In the genomic region with DNA sequence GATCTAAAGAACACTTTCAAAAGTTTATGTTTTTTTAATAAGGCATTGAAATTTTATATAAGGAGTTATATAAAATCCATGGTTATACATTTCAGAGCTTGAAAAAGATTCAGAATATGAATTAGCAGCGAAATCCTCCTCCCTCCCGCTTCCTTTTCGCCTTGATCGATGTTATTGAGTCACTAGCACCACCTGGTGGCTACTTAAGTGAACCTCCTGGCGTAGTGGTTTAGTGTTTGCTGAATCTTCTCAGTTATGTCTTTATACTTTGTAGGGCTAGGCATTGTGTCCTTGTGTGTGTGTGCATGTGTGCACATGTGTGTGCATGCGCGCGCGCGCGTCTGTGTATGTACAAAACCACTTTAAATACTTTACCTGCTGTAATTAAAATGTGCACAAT, we compare ENCODE assay signal across 8 mouse cellular contexts. TPM values are rescaled to one million over a fixed set of nuclear protein-coding genes. Genes with fewer than 3 reads are reported as not detected.
A peak's percentile ranks its signal among the peaks of the same experiment; 100 is the strongest.
DNase-seq lines count a peak whose midpoint lies in the region; ATAC-seq and TF ChIP-seq lines count a peak whose summit lies in the region.
"Had no signal": no experiment of that assay in that cellular context is flagged by ENCODE, and none has a peak within 500 bp of the region (broad histone marks: within the 10 kb centered on the region; RNA-seq: fewer than 3 reads in every experiment).

No protein-coding gene starts in this region.

- no peak overlapping the region for H3K4me2 ChIP-seq in embryonic facial prominence, embryonic 11.5 days (ENCODE audit: low read depth, low read length)
- H3K4me2 ChIP-seq in lung, postnatal 0 days (replicated peaks; ENCODE audit: low read depth, low read length) = no peak overlapping the region

- H3K9me3 ChIP-seq in G1E (replicated peaks) = no peaks in the 10 kb centered on the region
- H3K9me3 ChIP-seq in embryonic facial prominence, embryonic 11.5 days (replicated peaks; ENCODE audit: control insufficient read depth, low read length) = no peaks in the 10 kb centered on the region
- no peaks in the 10 kb centered on the region for H3K9me3 ChIP-seq in lung, postnatal 0 days (ENCODE audit: low read length)

- H3K27me3 ChIP-seq in G1E (ENCODE audit: insufficient read depth, low read length) = no peaks in the 10 kb centered on the region
- no peaks in the 10 kb centered on the region for H3K27me3 ChIP-seq in embryonic facial prominence, embryonic 11.5 days (ENCODE audit: control insufficient read depth, insufficient read depth, low read length)
- H3K27me3 ChIP-seq in lung, postnatal 0 days (replicated peaks; ENCODE audit: insufficient read depth, low read length) = no peaks in the 10 kb centered on the region

- WGBS in embryonic facial prominence, embryonic 11.5 days = 3% methylated on average over 11 of the region's 11 CpGs
- 13% methylated on average over 11 of the region's 11 CpGs for WGBS in lung, postnatal 0 days

- H3K4me1 ChIP-seq in G1E (ENCODE audit: insufficient read depth, low read depth, low read length) = no peaks in the 10 kb centered on the region
- H3K4me1 ChIP-seq in embryonic facial prominence, embryonic 11.5 days (ENCODE audit: control insufficient read depth, insufficient read depth, low read length) = no peaks in the 10 kb centered on the region
- no peaks in the 10 kb centered on the region for H3K4me1 ChIP-seq in lung, postnatal 0 days (ENCODE audit: insufficient read depth, low read depth, low read length)

- ATAC-seq in G1E (ENCODE audit: extremely low read depth, insufficient number of reproducible peaks, low FRiP score, poor library complexity, severe bottlenecking) = peak; percentile 22; the same call in 1 of the 2 replicates
- ATAC-seq in embryonic facial prominence, embryonic 11.5 days (replicated peaks; ENCODE audit: insufficient number of reproducible peaks, low FRiP score, low TSS enrichment, low read depth) = 0 out of 2 replicates have a peak, but pooled peaks have one; percentile 52
- no peak for ATAC-seq in lung, postnatal 0 days

- peak; percentile 5 for DNase-seq in G1E (ENCODE audit: low spot score)
- DNase-seq in adrenal gland, postnatal 14 days = peak; percentile 75
- peak; percentile 83 for DNase-seq in embryonic facial prominence, embryonic 11.5 days (ENCODE audit: low spot score)
- DNase-seq in heart, postnatal 36 days = peak; percentile 14 to 40
- peak; percentile 58 to 62 for DNase-seq in kidney, postnatal 4 days
- peak; percentile 80 for DNase-seq in lung, postnatal 0 days (ENCODE audit: low spot score)
- peak; percentile 77 for DNase-seq in retina, postnatal 1 day

- TF ChIP-seq CTCF in G1E (IDR thresholded peaks at IDR 0.05; ENCODE audit: low read depth, low read length) = peak; percentile 54; the same call in 1 of the 2 replicates
- TF ChIP-seq CTCF in lung, postnatal 0 days (IDR thresholded peaks at IDR 0.05) = peak; percentile 84

- TF ChIP-seq EP300 in lung, postnatal 0 days (IDR thresholded peaks at IDR 0.05) = no peak

- intact Hi-C loops in heart, postnatal 36 days (cut with DNase I) = loop anchor here (1.0 to 10.0 kb wide), 3 partner anchors 168 to 502 kb away; no protein-coding TSS in a partner anchor

- H3K9ac ChIP-seq in embryonic facial prominence, embryonic 11.5 days (replicated peaks; ENCODE audit: low read length) = no peak overlapping the region
- H3K9ac ChIP-seq in lung, postnatal 0 days (replicated peaks; ENCODE audit: low read depth) = no peak overlapping the region

- H3K36me3 ChIP-seq in G1E (replicated peaks) = no peaks in the 10 kb centered on the region
- no peaks in the 10 kb centered on the region for H3K36me3 ChIP-seq in embryonic facial prominence, embryonic 11.5 days (replicated peaks; ENCODE audit: control insufficient read depth, insufficient read depth, low read depth, low read length)
- H3K36me3 ChIP-seq in lung, postnatal 0 days (ENCODE audit: insufficient read depth, low read length) = no peaks in the 10 kb centered on the region

- H3K4me3 ChIP-seq in G1E (ENCODE audit: low read depth, low read length) = no peak overlapping the region
- H3K4me3 ChIP-seq in embryonic facial prominence, embryonic 11.5 days (ENCODE audit: low read depth, low read length) = no peak overlapping the region
- H3K4me3 ChIP-seq in lung, postnatal 0 days (ENCODE audit: low read depth, low read length) = no peak overlapping the region

- H3K27ac ChIP-seq in embryonic facial prominence, embryonic 11.5 days (replicated peaks; ENCODE audit: low read depth, low read length) = no peak overlapping the region
- no peak overlapping the region for H3K27ac ChIP-seq in lung, postnatal 0 days (ENCODE audit: low read length)

RNA-seq across cellular contexts. Expression of gene Olfr878, which starts 14.9 kb away (rescaled TPM):
- total RNA-seq in G1E (2014; fragmentation: Nextera tagmentation) = not detected in 2 replicates
- total RNA-seq in G1E (2017) = 0.17 TPM in 1 of 2 replicates, not detected in the other
- not detected in 2 replicates for polyA plus RNA-seq in G1E (2012)
- total RNA-seq in adrenal gland, postnatal 14 days (2021) = not detected in 2 replicates
- not detected in 2 replicates for polyA plus RNA-seq in embryonic facial prominence, embryonic 11.5 days (2014; fragmentation: Nextera tagmentation; extraction: Ambion mirVana)
- total RNA-seq in heart, postnatal 36 days (2021) = not detected
- not detected in 2 replicates for polyA plus RNA-seq in lung, postnatal 0 days (2015; fragmentation: Nextera tagmentation; extraction: Ambion mirVana)
- polyA plus RNA-seq: liver, embryonic 16.5 days had no signal

RNA-seq across cellular contexts. Expression of gene Olfr145, which starts 36.0 kb away (rescaled TPM):
- total RNA-seq in G1E (2014; fragmentation: Nextera tagmentation) = not detected in 2 replicates
- 0.06 and 0.16 TPM in 2 replicates for total RNA-seq in G1E (2017)
- not detected in 2 replicates for polyA plus RNA-seq in G1E (2012)
- not detected in 2 replicates for total RNA-seq in adrenal gland, postnatal 14 days (2021)
- 0.04 TPM in 1 of 2 replicates, not detected in the other for polyA plus RNA-seq in embryonic facial prominence, embryonic 11.5 days (2014; fragmentation: Nextera tagmentation; extraction: Ambion mirVana)
- not detected for total RNA-seq in heart, postnatal 36 days (2021)
- not detected in 2 replicates for polyA plus RNA-seq in lung, postnatal 0 days (2015; fragmentation: Nextera tagmentation; extraction: Ambion mirVana)
- polyA plus RNA-seq: liver, embryonic 16.5 days had no signal

RNA-seq across cellular contexts. Expression of gene Olfr881, which starts 59.1 kb away (rescaled TPM):
- not detected in 2 replicates for total RNA-seq in G1E (2014; fragmentation: Nextera tagmentation)
- total RNA-seq in G1E (2017) = 0.16 TPM in 1 of 2 replicates, not detected in the other
- polyA plus RNA-seq in G1E (2012) = not detected in 2 replicates
- not detected in 2 replicates for total RNA-seq in adrenal gland, postnatal 14 days (2021)
- polyA plus RNA-seq in embryonic facial prominence, embryonic 11.5 days (2014; fragmentation: Nextera tagmentation; extraction: Ambion mirVana) = not detected in 2 replicates
- not detected for total RNA-seq in heart, postnatal 36 days (2021)
- polyA plus RNA-seq in lung, postnatal 0 days (2015; fragmentation: Nextera tagmentation; extraction: Ambion mirVana) = not detected in 2 replicates
- polyA plus RNA-seq: liver, embryonic 16.5 days had no signal

Comparison
In these comparisons a context has a peak if more than half of its experiments do, and no peak if none do; other contexts are left out.
1. DNase-seq: peak in every context shown above with its lines; median percentile 83 in embryonic facial prominence, embryonic 11.5 days; 80 in lung, postnatal 0 days; 77 in retina, postnatal 1 day; 75 in adrenal gland, postnatal 14 days; 60 in kidney, postnatal 4 days; 27 in heart, postnatal 36 days; 5 in G1E.